Mouse (Mus musculus): ENCODE data around the gene Pold2.

The Pold2 gene

GRCm38 (mm10) chr11:5877921-5878526 lies at the start of gene Pold2:
Pold2 (minus strand) TSS chr11:5878292.
- DNase-seq (ENCODE audit: low spot score in 2 of 2): peak; percentile 99

GRCm38 (mm10) chr11:5926696-5927220 lies 48.7 kb upstream of the Pold2 start:
- DNase-seq (ENCODE audit: low spot score in 2 of 2): no peak

GRCm38 (mm10) chr11:5924699-5925098 lies 46.6 kb upstream of the Pold2 start:
- DNase-seq (ENCODE audit: low spot score in 2 of 2): no peak

- DNase-seq (ENCODE audit: low spot score in 2 of 2): no peak
Observed at GRCm38 (mm10) chr11:5920323-5920960, 42.4 kb upstream of the Pold2 start.

- DNase-seq (ENCODE audit: low spot score in 2 of 2): no peak
Observed at GRCm38 (mm10) chr11:5919606-5920005, 41.5 kb upstream of the Pold2 start.

- DNase-seq (ENCODE audit: low spot score in 2 of 2): no peak
Observed at GRCm38 (mm10) chr11:5918111-5918510, 40.0 kb upstream of the Pold2 start.

GRCm38 (mm10) chr11:5916178-5916548 lies 38.1 kb upstream of the Pold2 start:
- DNase-seq (ENCODE audit: low spot score in 2 of 2): no peak

- DNase-seq (ENCODE audit: low spot score in 2 of 2): peak in 1 of 2 experiments; percentile 60
Observed at GRCm38 (mm10) chr11:5915429-5916177, 37.5 kb upstream of the Pold2 start.

- DNase-seq (ENCODE audit: low spot score in 2 of 2): no peak
Observed at GRCm38 (mm10) chr11:5914940-5915339, 36.8 kb upstream of the Pold2 start.

GRCm38 (mm10) chr11:5913936-5914335 lies 35.8 kb upstream of the Pold2 start:
- peak in 1 of 2 experiments; percentile 40 for DNase-seq (ENCODE audit: low spot score in 2 of 2)

- DNase-seq (ENCODE audit: low spot score in 2 of 2): peak in 1 of 2 experiments; percentile 38
Observed at GRCm38 (mm10) chr11:5913256-5913655, 35.2 kb upstream of the Pold2 start.

- DNase-seq (ENCODE audit: low spot score in 2 of 2): peak; percentile 68 to 77
Observed at GRCm38 (mm10) chr11:5912635-5913034, 34.5 kb upstream of the Pold2 start.

- DNase-seq (ENCODE audit: low spot score in 2 of 2): no peak
Observed at GRCm38 (mm10) chr11:5908642-5909041, 30.6 kb upstream of the Pold2 start.

- DNase-seq (ENCODE audit: low spot score in 2 of 2): peak in 1 of 2 experiments; percentile 15
Observed at GRCm38 (mm10) chr11:5907096-5907495, 29.0 kb upstream of the Pold2 start.

GRCm38 (mm10) chr11:5905778-5906518 lies 27.9 kb upstream of the Pold2 start:
- DNase-seq (ENCODE audit: low spot score in 2 of 2): peak in 1 of 2 experiments; percentile 57

- no peak for DNase-seq (ENCODE audit: low spot score in 2 of 2)
Observed at GRCm38 (mm10) chr11:5904871-5905270, 26.8 kb upstream of the Pold2 start.

GRCm38 (mm10) chr11:5904357-5904756 lies 26.3 kb upstream of the Pold2 start:
- DNase-seq (ENCODE audit: low spot score in 2 of 2): no peak

- DNase-seq (ENCODE audit: low spot score in 2 of 2): no peak
Observed at GRCm38 (mm10) chr11:5903844-5904243, 25.8 kb upstream of the Pold2 start.

- DNase-seq (ENCODE audit: low spot score in 2 of 2): no peak
Observed at GRCm38 (mm10) chr11:5902390-5902789, 24.3 kb upstream of the Pold2 start.

GRCm38 (mm10) chr11:5901950-5902349 lies 23.9 kb upstream of the Pold2 start:
- peak; percentile 80 to 85 for DNase-seq (ENCODE audit: low spot score in 2 of 2)

- DNase-seq (ENCODE audit: low spot score in 2 of 2): no peak
Observed at GRCm38 (mm10) chr11:5901320-5901719, 23.2 kb upstream of the Pold2 start.

GRCm38 (mm10) chr11:5899286-5899685 lies 21.2 kb upstream of the Pold2 start:
- DNase-seq (ENCODE audit: low spot score in 2 of 2): no peak

Data from right cerebral cortex, postnatal 10 days (tissue).